Mouse (Mus musculus): ENCODE data around the gene Mlph.

- no peak for TF ChIP-seq POLR2A (IDR thresholded peaks at IDR 0.05; ENCODE audit: insufficient read depth, low read length)
- no peak for TF ChIP-seq CTCF (IDR thresholded peaks at IDR 0.05; ENCODE audit: low read depth, low read length)
Measured at GRCm38 (mm10) chr1:90974906-90975649, 60.2 kb downstream of the Mlph start.
